Mouse (Mus musculus) midbrain, embryonic 16.5 days (tissue): ENCODE results near the gene Dao. TPM values are rescaled to one million over a fixed set of nuclear protein-coding genes. Genes with fewer than 3 reads are reported as not detected.

Experiments used
- ATAC-seq: fragments of 200-750 bp; cut with Nextera tagmentation; 2 replicates; pipeline ENCODE4 v1.8.0; 2017; ENCODE audit warnings: moderate TSS enrichment
- H3K27ac ChIP-seq: fragments of 300-500 bp; sonication (generic); 2 replicates; pipeline ENCODE4 v1.5.1; 2014; ENCODE audit warnings: mild to moderate bottlenecking, low read length, mixed read lengths
- H3K27me3 ChIP-seq: fragments of 300-500 bp; sonication (generic); 2 replicates; pipeline ENCODE4 v1.6.1; 2014; ENCODE audit warnings: low read depth, low read length, mixed read lengths; ENCODE audit not compliant: control insufficient read depth, insufficient read depth
- H3K36me3 ChIP-seq: fragments of 300-500 bp; sonication (generic); 2 replicates; pipeline ENCODE4 v1.6.1; 2014; ENCODE audit warnings: mild to moderate bottlenecking, low read length, moderate library complexity, mixed read lengths; ENCODE audit not compliant: control insufficient read depth, insufficient read depth
- H3K4me1 ChIP-seq: fragments of 300-500 bp; sonication (generic); 2 replicates; pipeline ENCODE4 v1.6.1; 2014; ENCODE audit warnings: mild to moderate bottlenecking, low read length, mixed read lengths; ENCODE audit not compliant: control insufficient read depth, insufficient read depth
- H3K4me2 ChIP-seq: fragments of 300-500 bp; sonication (generic); 2 replicates; pipeline ENCODE4 v1.6.1; 2014; ENCODE audit warnings: mild to moderate bottlenecking, low read length, mixed read lengths
- H3K4me3 ChIP-seq: fragments of 300-500 bp; sonication (generic); 2 replicates; pipeline ENCODE4 v1.5.1; 2014; ENCODE audit warnings: low read depth, mild to moderate bottlenecking, low read length, moderate library complexity, mixed read lengths
- H3K9ac ChIP-seq: fragments of 300-500 bp; sonication (generic); 2 replicates; pipeline ENCODE4 v1.6.1; 2014; ENCODE audit warnings: low read depth, low read length, mixed read lengths
- H3K9me3 ChIP-seq: fragments of 300-500 bp; sonication (generic); replicated peaks from 2 replicates; pipeline ENCODE4 v1.6.1; 2014; ENCODE audit warnings: mild to moderate bottlenecking, low read length, mixed read lengths; ENCODE audit not compliant: control insufficient read depth, poor library complexity, severe bottlenecking
- WGBS: fragments of 180-500 bp; shearing (Covaris S2); extraction: QIAGEN DNeasy Blood & Tissue Kit; methylation state at CpG from one replicate; pipeline ENCODE4 v1.1.7; 2014; 5-methylcytosine and 5-hydroxymethylcytosine counted together
- polyA plus RNA-seq: library from polyadenylated mRNA; unstranded; fragments of >200 nt; fragmentation: Nextera tagmentation; extraction: Ambion mirVana; gene quantifications from 2 replicates; pipeline ENCODE4 v1.2.1, GENCODE M21; 2015

Dao gene
- polyA plus RNA-seq, 1 experiment from 2014 or later = not detected

DNA sequence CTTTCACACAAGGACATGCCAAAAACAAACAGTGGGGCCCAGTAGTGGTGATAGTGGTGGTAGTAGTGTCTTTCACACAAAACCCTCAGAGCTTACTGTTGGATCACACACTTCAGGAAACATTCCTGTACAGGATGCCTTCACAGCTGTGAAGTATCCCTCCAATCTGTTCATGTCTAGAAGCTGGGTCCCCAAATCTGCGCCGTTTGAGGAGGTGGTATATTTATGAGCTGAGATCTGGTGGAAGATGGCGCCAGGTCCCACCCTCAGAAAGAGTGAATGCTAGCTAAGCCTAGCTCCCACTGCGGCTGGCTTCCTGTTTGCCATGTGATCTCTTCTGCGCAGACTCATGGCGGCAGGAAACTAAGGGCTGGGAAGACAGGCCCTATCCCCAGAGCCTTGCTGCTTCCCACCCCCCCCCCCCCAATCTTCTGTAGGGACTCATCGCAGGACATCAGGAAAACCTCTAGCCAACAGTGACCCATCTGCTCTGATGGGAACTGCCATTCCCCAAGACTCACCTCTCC, 37.8 kb upstream of the Dao start:
- Histone ChIP-seq H3K9ac (no peak overlapping the region), H3K27ac (no peak overlapping the region), H3K4me1 (no peaks in the 10 kb centered on the region), H3K4me2 (no peak overlapping the region), H3K36me3 (peaks cover 20% of the 10 kb centered on the region), H3K27me3 (no peaks in the 10 kb centered on the region), H3K9me3 (no peaks in the 10 kb centered on the region), H3K4me3 (no peak overlapping the region)
- 95% methylated on average over 6 of the region's 7 CpGs for WGBS
- ATAC-seq = no peak

DNA sequence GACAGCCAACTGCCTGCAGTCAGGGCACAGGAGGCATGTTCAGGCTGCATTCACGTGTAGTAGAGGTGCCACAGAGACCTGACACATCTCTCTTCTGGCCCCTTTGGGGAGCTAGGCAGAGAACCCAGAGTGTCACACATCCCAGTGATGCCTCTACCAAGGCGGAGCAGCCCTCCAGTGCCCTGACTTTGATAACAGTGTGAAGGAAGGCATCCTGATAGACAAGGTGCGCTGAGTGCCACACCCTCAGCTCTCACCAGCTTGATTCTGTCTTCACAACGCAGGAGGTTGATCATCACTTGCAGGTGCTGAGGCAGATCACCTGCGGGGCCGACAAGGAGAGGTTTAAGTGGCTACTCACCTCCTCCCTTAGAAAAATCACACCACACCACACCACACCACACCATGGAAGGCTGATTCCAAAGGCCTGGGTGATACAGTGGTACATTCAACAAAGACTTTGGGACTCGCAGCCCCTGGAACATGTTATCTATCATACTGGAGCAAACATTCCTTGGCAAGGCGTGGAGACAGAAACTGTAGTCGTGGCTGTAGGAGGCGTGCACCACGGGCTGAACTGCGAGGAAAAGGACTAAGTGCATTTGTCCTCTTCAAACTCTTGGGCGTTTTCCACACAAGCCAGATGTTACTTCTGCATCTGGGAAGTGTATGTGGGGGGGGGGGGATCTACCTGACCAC, 36.9 kb upstream of the Dao start:
- no peaks in the 10 kb centered on the region for H3K4me1 ChIP-seq
- no peak for ATAC-seq
- H3K27ac ChIP-seq = no peak overlapping the region
- WGBS = 96% methylated on average over 13 of the region's 13 CpGs
- H3K36me3 ChIP-seq = peaks cover 20% of the 10 kb centered on the region
- H3K9me3 ChIP-seq = no peaks in the 10 kb centered on the region
- no peaks in the 10 kb centered on the region for H3K27me3 ChIP-seq
- no peak overlapping the region for H3K4me2 ChIP-seq
- H3K4me3 ChIP-seq = no peak overlapping the region
- no peak overlapping the region for H3K9ac ChIP-seq

DNA sequence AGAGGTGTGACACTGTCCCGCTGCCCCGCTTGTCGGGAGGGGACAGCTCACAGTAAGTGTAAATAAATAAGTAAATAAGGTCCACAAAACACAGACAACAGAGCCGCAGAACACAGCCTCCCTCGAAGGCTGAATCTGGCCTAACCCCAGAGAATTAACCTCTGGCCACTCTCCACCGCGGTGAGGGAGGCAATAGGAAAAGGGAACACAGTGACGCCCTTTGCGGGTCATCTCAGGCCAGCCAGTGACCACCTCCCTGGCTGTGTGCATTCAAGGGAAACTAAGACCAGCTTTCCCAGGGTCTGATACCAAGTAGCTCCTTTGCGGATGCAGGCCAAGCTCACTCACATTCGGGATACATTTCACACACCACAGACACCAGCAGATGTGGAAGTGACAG, 35.1 kb upstream of the Dao start:
- no peaks in the 10 kb centered on the region for H3K9me3 ChIP-seq
- H3K4me1 ChIP-seq = peaks cover 11% of the 10 kb centered on the region
- no peak overlapping the region for H3K4me2 ChIP-seq
- peaks cover 20% of the 10 kb centered on the region for H3K36me3 ChIP-seq
- no peak overlapping the region for H3K27ac ChIP-seq
- no peak overlapping the region for H3K9ac ChIP-seq
- WGBS = 47% methylated on average over 11 of the region's 11 CpGs
- no peak for ATAC-seq
- no peaks in the 10 kb centered on the region for H3K27me3 ChIP-seq
- H3K4me3 ChIP-seq = no peak overlapping the region

DNA sequence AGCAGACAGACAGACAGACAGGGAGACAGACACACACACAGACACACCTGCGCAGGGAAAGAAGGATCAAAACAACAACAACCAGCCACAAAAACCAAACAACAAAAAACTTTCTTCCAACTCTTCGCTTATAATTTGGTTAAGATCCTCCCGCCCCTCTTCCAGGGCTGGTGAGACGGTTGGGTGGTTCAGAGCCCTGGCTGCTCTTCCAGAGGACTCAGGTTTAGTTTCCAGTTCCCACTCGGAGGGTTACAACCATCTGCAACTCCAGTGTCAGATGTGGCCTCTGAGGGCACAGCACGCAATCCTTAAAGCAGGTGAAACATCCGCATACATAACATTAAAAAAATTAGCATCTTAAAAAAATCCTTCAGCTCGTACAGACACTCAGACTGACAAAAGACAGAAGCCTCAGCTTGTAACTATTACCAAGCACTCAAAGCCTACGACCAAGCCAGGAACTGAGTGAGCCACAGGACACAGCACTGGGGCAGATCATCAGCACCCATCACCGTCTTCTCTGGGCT, 32.0 kb upstream of the Dao start:
- Histone ChIP-seq H3K4me1 (peaks cover 27% of the 10 kb centered on the region), H3K4me3 (no peak overlapping the region), H3K36me3 (peaks cover 6% of the 10 kb centered on the region; the same call in 1 of the 2 replicates), H3K27ac (no peak overlapping the region), H3K27me3 (no peaks in the 10 kb centered on the region), H3K9me3 (no peaks in the 10 kb centered on the region), H3K9ac (no peak overlapping the region), H3K4me2 (no peak overlapping the region)
- no peak for ATAC-seq
- WGBS = 76% methylated on average over 10 of the region's 10 CpGs

DNA sequence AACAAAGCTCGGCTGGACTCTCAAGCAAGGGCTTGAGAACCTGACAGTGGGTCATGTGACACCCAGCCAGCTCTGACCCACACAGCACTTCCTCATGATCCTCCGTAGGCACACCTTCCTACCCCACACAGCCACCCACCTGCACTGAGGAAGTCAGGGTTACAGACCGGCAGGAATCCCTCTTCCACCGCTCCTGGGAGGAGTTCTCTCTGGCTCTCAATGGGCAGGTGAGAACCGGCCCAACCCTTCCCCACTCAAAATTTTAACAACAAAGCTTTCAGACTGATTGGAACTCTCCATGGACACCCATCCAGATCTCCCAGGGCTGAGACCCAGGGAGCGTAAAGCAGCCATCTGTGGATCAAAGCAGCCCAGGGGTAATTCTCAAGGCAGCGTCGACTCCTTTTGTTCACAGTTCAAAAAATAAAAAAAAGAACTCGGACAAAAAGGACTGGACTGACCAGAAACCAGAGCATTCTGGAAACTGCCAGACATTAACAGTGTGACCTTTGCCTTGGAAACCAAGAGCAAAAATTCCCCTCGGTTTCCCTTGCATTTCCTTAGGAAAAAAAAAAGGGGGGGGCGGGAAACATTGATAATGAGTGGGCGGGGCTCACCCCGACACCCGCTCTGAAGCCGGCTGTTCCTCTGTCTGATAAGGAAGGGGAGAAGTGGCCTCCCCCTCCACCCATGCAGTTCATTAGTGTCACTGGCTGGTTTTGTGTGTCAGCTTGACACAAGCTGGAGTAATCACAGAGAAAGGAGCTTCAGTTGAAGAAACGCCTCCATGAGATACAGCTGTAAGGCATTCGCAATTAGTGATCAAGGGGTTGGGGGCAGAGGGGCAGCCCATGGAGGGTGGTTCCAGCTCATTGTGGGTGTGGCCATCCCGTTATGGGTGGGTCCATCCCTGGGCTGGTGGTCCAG, 30.7 kb upstream of the Dao start:
- Histone ChIP-seq H3K4me2 (peak overlapping the region; percentile 31), H3K27me3 (no peaks in the 10 kb centered on the region), H3K4me1 (peaks cover 27% of the 10 kb centered on the region), H3K4me3 (no peak overlapping the region), H3K9ac (0 out of 2 replicates have a peak overlapping the region, but pooled peaks have one; percentile 39), H3K27ac (peak overlapping the region; percentile 40), H3K36me3 (0 out of 2 replicates have a peak, but pooled peaks cover 7% of the 10 kb centered on the region), H3K9me3 (no peaks in the 10 kb centered on the region)
- ATAC-seq = peak; percentile 57; the same call in 1 of the 2 replicates
- WGBS = 15% methylated on average over 18 of the region's 18 CpGs

DNA sequence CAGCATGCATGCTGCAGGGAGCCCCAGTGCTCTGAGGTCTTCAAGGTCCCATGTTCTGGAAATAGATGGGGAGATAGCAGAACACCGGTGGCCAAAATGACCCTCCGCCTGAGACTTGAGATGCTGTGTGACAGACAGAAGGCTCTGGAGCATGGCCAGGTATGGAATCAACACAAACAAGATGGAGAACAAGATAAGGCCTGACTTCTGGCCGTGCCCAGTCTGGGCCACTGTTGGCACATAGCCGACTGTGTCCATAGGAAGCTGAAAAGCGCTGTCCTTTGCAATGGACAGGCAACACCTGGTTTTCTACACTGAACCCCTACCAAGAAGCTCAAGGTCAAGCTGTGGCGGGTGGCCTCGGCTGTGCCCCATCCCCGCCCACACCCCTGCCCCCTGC, 29.7 kb upstream of the Dao start:
- Histone ChIP-seq H3K4me3 (no peak overlapping the region), H3K27ac (no peak overlapping the region), H3K27me3 (no peaks in the 10 kb centered on the region), H3K9ac (no peak overlapping the region), H3K4me2 (no peak overlapping the region; the same call in 1 of the 2 replicates), H3K4me1 (peaks cover 27% of the 10 kb centered on the region), H3K36me3 (0 out of 2 replicates have a peak, but pooled peaks cover 5% of the 10 kb centered on the region), H3K9me3 (no peaks in the 10 kb centered on the region)
- 92% methylated on average over 8 of the region's 8 CpGs for WGBS
- ATAC-seq = no peak

DNA sequence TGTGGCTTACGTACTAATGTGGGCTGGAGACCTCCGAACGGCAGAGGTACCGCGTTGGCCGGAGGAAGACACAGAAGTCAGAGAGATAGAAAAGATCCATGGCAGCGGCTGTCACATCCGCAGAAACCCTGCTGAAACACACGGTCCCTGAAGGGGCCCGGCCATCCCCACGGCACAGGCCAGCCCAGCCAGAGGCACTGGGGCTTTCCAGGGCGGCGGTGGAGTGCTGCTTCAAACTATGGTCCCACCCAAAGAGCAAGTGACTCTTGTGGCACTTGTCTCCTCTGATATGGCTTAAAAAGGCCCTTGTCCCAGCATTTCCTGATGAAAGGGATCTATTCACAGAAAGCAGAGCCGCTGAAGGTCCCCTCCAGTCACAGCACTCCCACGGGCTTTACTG, 28.9 kb upstream of the Dao start:
- Histone ChIP-seq H3K4me2 (no peak overlapping the region; the same call in 1 of the 2 replicates), H3K9ac (peak overlapping the region; percentile 43; the same call in 1 of the 2 replicates), H3K36me3 (peaks cover 5% of the 10 kb centered on the region; the same call in 1 of the 2 replicates), H3K27ac (peak overlapping the region; percentile 49), H3K4me1 (peaks cover 27% of the 10 kb centered on the region), H3K4me3 (no peak overlapping the region), H3K27me3 (no peaks in the 10 kb centered on the region), H3K9me3 (no peaks in the 10 kb centered on the region)
- no peak for ATAC-seq
- 57% methylated on average over 15 of the region's 15 CpGs for WGBS

DNA sequence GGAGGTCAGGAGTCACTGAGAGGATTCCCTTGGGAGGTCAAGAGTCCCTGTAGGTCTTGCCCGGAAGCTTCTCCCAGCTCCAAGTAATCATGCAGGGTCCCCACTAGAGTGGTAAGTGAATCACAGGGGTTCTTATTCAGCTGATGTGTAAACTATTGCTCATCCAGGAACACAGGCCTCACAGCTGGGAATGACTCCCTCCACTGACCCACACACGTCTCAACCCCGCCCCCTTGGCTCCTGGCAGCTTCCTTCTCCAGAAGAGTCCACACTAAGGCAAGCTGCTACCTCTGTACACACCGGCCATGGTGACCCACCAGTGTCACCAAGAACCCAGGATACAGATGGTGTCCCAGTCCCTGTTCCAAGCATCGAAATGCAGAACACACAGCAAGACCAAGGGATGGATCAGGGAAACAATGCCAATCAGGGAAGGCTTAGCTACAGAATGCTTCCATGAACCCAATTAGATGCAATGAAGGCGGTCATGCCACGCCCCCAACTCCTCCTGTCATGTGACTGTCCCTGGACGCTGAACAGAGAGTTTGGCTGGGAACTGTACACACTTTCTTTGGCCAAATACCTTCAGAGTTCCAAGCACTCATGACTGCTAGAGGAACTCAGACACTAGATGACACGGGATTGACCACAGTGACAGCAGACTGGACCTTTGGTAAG, 27.8 kb upstream of the Dao start:
- H3K27ac ChIP-seq = no peak overlapping the region
- 68% methylated on average over 9 of the region's 9 CpGs for WGBS
- no peak overlapping the region for H3K9ac ChIP-seq
- H3K36me3 ChIP-seq = peaks cover 5% of the 10 kb centered on the region; the same call in 1 of the 2 replicates
- no peak overlapping the region for H3K4me2 ChIP-seq
- ATAC-seq = no peak
- no peak overlapping the region for H3K4me3 ChIP-seq
- no peaks in the 10 kb centered on the region for H3K27me3 ChIP-seq
- H3K4me1 ChIP-seq = peaks cover 27% of the 10 kb centered on the region
- H3K9me3 ChIP-seq = no peaks in the 10 kb centered on the region
